Mouse (Mus musculus): Measurements from ENCODE around the gene Bsph1. TPM values are rescaled to one million over a fixed set of nuclear protein-coding genes. Genes with fewer than 3 reads are reported as not detected.
"Not testable (repeated sequence)": the region's sequence is repeated elsewhere in the genome, so short reads cannot be mapped to it uniquely, and the experiment has no call there.

The Bsph1 gene
- total RNA-seq (2014; rRNA removed) (not detected in 2 replicates), polyA plus RNA-seq (2015; fragmentation: Nextera tagmentation; extraction: Ambion mirVana) (not detected in 2 replicates)

DNA sequence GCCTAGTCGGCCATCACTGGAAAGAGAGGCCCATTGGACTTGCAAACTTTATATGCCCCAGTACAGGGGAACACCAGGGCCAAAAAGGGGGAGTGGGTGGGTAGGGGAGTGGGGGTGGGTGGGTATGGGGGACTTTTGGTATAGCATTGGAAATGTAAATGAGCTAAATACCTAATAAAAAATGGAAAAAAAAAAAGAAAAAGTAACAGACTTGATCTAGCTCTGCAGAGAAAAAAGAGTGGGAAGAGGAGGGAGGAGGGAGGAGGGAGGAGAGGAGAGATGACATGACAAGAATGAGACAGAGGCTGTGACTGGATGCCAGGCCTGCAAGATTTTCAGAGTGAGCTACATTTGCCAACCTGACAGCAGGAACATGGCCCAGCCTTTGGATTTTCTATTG, at the start of gene Bsph1:
Gene Bsph1 (plus strand): TSS at position 301 of the 400 bp plus-strand sequence.
- not testable (repeated sequence) for H3K27me3 ChIP-seq (ENCODE audit: insufficient read depth, low read length); H3K4me1 ChIP-seq (ENCODE audit: insufficient read depth, low read length); H3K9ac ChIP-seq (replicated peaks; ENCODE audit: low read length); H3K4me2 ChIP-seq (ENCODE audit: low read depth, low read length); H3K27ac ChIP-seq; H3K9me3 ChIP-seq (ENCODE audit: low read length); H3K4me3 ChIP-seq (ENCODE audit: low read length); ATAC-seq; DNase-seq (ENCODE audit: low spot score); H3K36me3 ChIP-seq (ENCODE audit: insufficient read depth, low read length)
- WGBS: 60% methylated on average over 1 of the region's 1 CpGs

DNA sequence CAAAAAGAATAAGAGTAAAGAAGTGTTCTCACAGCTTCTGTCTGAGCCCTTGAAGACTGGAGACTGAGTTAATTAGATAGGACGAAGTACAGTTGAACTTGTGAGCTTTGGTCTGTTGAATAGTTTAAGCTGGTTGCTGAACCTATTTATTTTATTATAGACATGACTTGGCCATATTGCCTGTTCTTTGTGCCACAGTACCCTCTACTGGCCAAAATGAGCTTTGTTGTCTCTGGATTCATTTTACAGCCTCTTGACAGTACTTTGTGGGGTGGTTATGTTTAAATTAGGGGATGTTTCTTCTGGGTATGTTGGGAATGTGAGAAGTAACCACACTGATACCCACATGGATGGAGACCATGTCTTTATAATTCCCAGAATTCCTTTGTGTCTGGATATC, 60.9 kb downstream of the Bsph1 start:
- H3K9me3 ChIP-seq (ENCODE audit: low read length): peaks cover 4% of the 10 kb centered on the region; the same call in 1 of the 2 replicates
- WGBS: 79% methylated on average over 1 of the region's 1 CpGs
- TF ChIP-seq CTCF (IDR thresholded peaks at IDR 0.05; ENCODE audit: low read depth): no peak
- no peak for DNase-seq (ENCODE audit: low spot score)
- no peak overlapping the region for H3K4me3 ChIP-seq (ENCODE audit: low read length)
- H3K4me2 ChIP-seq (ENCODE audit: low read depth, low read length): no peak overlapping the region
- H3K4me1 ChIP-seq (ENCODE audit: insufficient read depth, low read length): no peaks in the 10 kb centered on the region
- H3K36me3 ChIP-seq (ENCODE audit: insufficient read depth, low read length): no peaks in the 10 kb centered on the region
- H3K9ac ChIP-seq (replicated peaks; ENCODE audit: low read length): no peak overlapping the region
- H3K27ac ChIP-seq: no peak overlapping the region
- H3K27me3 ChIP-seq (ENCODE audit: insufficient read depth, low read length): no peaks in the 10 kb centered on the region
- ATAC-seq: no peak

Other genes with a start within 250 kb of the Bsph1 start
- gene Vmn1r89, start 237.8 kb upstream of the Bsph1 start, total RNA-seq (2014; rRNA removed): not detected in 2 replicates
- not detected in 2 replicates for gene Vmn1r89, start 237.8 kb upstream of the Bsph1 start, polyA plus RNA-seq (2015; fragmentation: Nextera tagmentation; extraction: Ambion mirVana)
- gene Lig1, start 173.6 kb upstream of the Bsph1 start, total RNA-seq (2014; rRNA removed): 11.9 TPM in 2 replicates
- gene Lig1, start 173.6 kb upstream of the Bsph1 start, polyA plus RNA-seq (2015; fragmentation: Nextera tagmentation; extraction: Ambion mirVana): 41.7 and 45.4 TPM in 2 replicates
- 7.2 and 7.9 TPM in 2 replicates for gene Zswim9, start 172.1 kb upstream of the Bsph1 start, total RNA-seq (2014; rRNA removed)
- gene Zswim9, start 172.1 kb upstream of the Bsph1 start, polyA plus RNA-seq (2015; fragmentation: Nextera tagmentation; extraction: Ambion mirVana): 7.3 and 8.6 TPM in 2 replicates
- 0.84 TPM in 1 of 2 replicates, not detected in the other for gene Pla2g4c, start 126.2 kb upstream of the Bsph1 start, total RNA-seq (2014; rRNA removed)
- gene Pla2g4c, start 126.2 kb upstream of the Bsph1 start, polyA plus RNA-seq (2015; fragmentation: Nextera tagmentation; extraction: Ambion mirVana): 0.19 and 0.44 TPM in 2 replicates
- not detected in 2 replicates for gene Cabp5, start 52.7 kb upstream of the Bsph1 start, total RNA-seq (2014; rRNA removed)
- gene Cabp5, start 52.7 kb upstream of the Bsph1 start, polyA plus RNA-seq (2015; fragmentation: Nextera tagmentation; extraction: Ambion mirVana): not detected in 2 replicates
- not detected in 2 replicates for gene Bsph2, start 120.2 kb downstream of the Bsph1 start, total RNA-seq (2014; rRNA removed)
- gene Bsph2, start 120.2 kb downstream of the Bsph1 start, polyA plus RNA-seq (2015; fragmentation: Nextera tagmentation; extraction: Ambion mirVana): not detected in 2 replicates
- gene Sult2a5, start 173.1 kb downstream of the Bsph1 start, total RNA-seq (2014; rRNA removed): not detected in 2 replicates
- gene Sult2a5, start 173.1 kb downstream of the Bsph1 start, polyA plus RNA-seq (2015; fragmentation: Nextera tagmentation; extraction: Ambion mirVana): not detected in 2 replicates

All from hindbrain, postnatal 0 days (tissue).